Mouse (Mus musculus): ENCODE results near the gene Foxo3. TPM values are rescaled to one million over a fixed set of nuclear protein-coding genes. Genes with fewer than 3 reads are reported as not detected.

The Foxo3 gene
- polyA plus RNA-seq, 1 experiment from 2014 or later: 3.6 TPM

DNA sequence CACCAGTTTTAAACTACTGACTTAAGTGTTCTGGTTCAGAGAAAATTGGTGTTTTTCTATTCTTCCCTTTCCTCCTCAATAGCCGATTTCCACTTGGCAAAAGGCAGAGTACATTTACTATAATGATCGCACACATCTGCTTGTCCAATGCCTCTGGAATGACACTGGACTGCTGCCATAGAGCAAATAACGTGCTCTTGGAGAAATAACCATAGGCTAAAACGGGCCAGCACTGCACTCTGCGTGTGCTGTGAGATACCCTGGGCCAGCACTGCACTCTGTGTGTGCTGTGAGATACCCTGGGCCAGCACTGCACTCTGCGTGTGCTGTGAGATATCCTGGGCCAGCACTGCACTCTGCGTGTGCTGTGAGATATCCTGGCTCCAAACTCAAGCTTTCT, 65.1 kb downstream of the Foxo3 start:
- Histone ChIP-seq H3K27ac (replicated peaks) (no peak overlapping the region), H3K4me2 (replicated peaks) (no peak overlapping the region), H3K27me3 (no peaks in the 10 kb centered on the region), H3K9me3 (0 out of 2 replicates have a peak, but pooled peaks cover 2% of the 10 kb centered on the region), H3K4me3 (no peak overlapping the region), H3K4me1 (0 out of 2 replicates have a peak, but pooled peaks cover 6% of the 10 kb centered on the region), H3K36me3 (no peaks in the 10 kb centered on the region), H3K9ac (replicated peaks) (no peak overlapping the region)
- no peak for ATAC-seq (ENCODE audit: low FRiP score, low read depth)
- WGBS: 93% methylated on average over 7 of the region's 7 CpGs

DNA sequence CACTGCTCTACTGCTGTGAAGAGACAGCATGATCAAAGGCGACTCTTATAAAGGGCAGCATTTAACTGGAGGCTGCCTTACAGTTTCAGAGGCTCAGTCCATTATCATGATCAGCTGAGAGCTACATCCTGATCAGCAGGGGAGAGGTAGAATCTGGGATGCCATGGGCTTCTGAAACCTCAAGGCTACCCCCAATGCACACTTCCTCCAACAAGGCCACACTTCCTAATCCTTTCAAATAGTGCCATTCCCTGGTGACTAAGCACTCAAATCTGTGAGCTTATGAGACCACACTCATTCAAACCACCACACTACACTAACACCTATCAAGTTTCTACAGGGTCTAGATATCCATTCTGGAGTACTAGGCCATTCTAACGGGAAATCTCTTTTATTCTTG, 65.9 kb downstream of the Foxo3 start:
- H3K4me2 ChIP-seq (replicated peaks): no peak overlapping the region
- no peak overlapping the region for H3K9ac ChIP-seq (replicated peaks)
- no peaks in the 10 kb centered on the region for H3K36me3 ChIP-seq
- H3K27me3 ChIP-seq: no peaks in the 10 kb centered on the region
- H3K4me1 ChIP-seq: 0 out of 2 replicates have a peak, but pooled peaks cover 6% of the 10 kb centered on the region
- no peak for ATAC-seq (ENCODE audit: low FRiP score, low read depth)
- no peak overlapping the region for H3K4me3 ChIP-seq
- 75% methylated on average over 2 of the region's 2 CpGs for WGBS
- H3K27ac ChIP-seq (replicated peaks): no peak overlapping the region
- 0 out of 2 replicates have a peak, but pooled peaks cover 2% of the 10 kb centered on the region for H3K9me3 ChIP-seq

DNA sequence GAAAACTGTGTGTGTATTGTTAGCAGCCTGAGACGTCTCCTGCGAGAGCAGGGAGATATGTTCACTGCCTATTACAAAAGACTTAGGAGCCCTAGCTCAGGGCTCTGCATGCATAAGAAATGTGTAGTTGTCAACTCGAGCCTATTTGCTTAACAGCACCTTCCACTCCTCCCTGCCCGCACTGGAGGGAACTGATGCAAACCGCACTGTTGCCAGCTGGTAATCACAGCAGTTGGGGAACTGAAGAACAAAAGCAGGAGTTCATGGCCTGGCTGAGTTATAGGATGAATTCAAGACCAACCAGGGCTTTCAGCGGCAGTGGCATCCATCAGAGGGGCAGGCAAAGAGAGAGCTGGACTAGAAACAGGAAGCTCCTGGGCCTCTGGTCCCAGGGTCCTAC, 66.7 kb downstream of the Foxo3 start:
- no peak overlapping the region for H3K4me2 ChIP-seq (replicated peaks)
- H3K27ac ChIP-seq (replicated peaks): no peak overlapping the region
- H3K4me1 ChIP-seq: 0 out of 2 replicates have a peak, but pooled peaks cover 6% of the 10 kb centered on the region
- H3K4me3 ChIP-seq: no peak overlapping the region
- 0 out of 2 replicates have a peak, but pooled peaks cover 2% of the 10 kb centered on the region for H3K9me3 ChIP-seq
- no peaks in the 10 kb centered on the region for H3K27me3 ChIP-seq
- ATAC-seq (ENCODE audit: low FRiP score, low read depth): no peak
- H3K9ac ChIP-seq (replicated peaks): no peak overlapping the region
- no peaks in the 10 kb centered on the region for H3K36me3 ChIP-seq
- 54% methylated on average over 6 of the region's 6 CpGs for WGBS

DNA sequence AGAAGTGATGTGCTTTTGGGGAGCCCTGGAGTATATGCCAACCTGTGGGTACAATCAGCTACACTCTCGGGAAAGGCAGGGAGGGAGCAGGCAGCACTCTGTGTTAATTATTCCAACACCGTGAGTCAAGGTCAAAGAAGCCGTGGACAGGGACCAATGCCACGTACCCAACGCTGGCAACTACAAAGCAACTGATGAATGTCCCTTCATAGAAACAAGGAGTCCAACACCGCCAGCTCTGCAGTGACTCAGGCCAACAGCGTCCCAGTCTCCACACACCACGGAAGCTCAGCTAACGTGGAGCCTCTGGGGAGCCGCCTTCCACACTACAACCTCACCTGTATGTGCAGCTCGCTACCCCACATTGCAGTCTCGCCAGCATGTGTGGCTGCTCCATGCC, 68.9 kb downstream of the Foxo3 start:
- Histone ChIP-seq H3K27ac (replicated peaks) (no peak overlapping the region), H3K4me1 (0 out of 2 replicates have a peak, but pooled peaks cover 6% of the 10 kb centered on the region), H3K27me3 (no peaks in the 10 kb centered on the region), H3K4me2 (replicated peaks) (no peak overlapping the region), H3K36me3 (no peaks in the 10 kb centered on the region), H3K4me3 (no peak overlapping the region), H3K9me3 (0 out of 2 replicates have a peak, but pooled peaks cover 2% of the 10 kb centered on the region), H3K9ac (replicated peaks) (no peak overlapping the region)
- no peak for ATAC-seq (ENCODE audit: low FRiP score, low read depth)
- whole genome bisulfite sequencing: 95% methylated on average over 12 of the region's 12 CpGs

DNA sequence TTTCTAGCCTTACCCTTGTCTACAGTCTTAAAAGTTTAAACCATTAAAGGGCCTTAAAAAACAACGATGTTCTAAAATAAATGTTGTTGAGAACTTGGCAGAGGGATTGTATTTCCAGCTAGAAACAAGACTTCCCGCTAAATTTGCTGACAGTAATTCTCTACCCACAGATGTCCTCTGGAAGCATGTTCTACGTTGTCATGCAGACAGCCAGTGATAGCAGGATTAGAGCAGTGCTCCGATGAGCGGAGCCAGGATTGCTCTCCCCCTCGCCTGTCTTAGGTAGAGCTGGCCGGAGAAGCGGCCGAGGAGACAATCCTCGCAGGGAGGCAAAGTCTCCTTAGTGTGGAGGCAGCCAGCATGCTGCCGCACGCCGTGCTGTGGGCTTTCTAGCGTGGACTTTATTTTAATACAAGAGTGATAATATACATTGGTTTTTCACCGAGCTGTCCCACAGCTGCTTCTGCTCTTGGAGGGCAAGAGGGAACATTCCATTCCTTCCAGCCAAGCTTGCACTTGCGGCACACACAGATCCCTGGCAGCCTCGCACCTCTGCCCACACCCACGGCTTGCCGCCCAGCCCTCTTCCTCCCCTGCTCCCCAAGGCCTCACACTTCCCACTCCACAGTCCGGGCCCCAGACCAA, 71.7 kb downstream of the Foxo3 start:
- 0 out of 2 replicates have a peak, but pooled peaks cover 3% of the 10 kb centered on the region for H3K4me1 ChIP-seq
- H3K9me3 ChIP-seq: 0 out of 2 replicates have a peak, but pooled peaks cover 2% of the 10 kb centered on the region
- 84% methylated on average over 20 of the region's 20 CpGs for WGBS
- H3K27me3 ChIP-seq: no peaks in the 10 kb centered on the region
- ATAC-seq (ENCODE audit: low FRiP score, low read depth): no peak
- H3K36me3 ChIP-seq: no peaks in the 10 kb centered on the region
- H3K9ac ChIP-seq (replicated peaks): no peak overlapping the region
- no peak overlapping the region for H3K27ac ChIP-seq (replicated peaks)
- no peak overlapping the region for H3K4me2 ChIP-seq (replicated peaks)
- no peak overlapping the region for H3K4me3 ChIP-seq

DNA sequence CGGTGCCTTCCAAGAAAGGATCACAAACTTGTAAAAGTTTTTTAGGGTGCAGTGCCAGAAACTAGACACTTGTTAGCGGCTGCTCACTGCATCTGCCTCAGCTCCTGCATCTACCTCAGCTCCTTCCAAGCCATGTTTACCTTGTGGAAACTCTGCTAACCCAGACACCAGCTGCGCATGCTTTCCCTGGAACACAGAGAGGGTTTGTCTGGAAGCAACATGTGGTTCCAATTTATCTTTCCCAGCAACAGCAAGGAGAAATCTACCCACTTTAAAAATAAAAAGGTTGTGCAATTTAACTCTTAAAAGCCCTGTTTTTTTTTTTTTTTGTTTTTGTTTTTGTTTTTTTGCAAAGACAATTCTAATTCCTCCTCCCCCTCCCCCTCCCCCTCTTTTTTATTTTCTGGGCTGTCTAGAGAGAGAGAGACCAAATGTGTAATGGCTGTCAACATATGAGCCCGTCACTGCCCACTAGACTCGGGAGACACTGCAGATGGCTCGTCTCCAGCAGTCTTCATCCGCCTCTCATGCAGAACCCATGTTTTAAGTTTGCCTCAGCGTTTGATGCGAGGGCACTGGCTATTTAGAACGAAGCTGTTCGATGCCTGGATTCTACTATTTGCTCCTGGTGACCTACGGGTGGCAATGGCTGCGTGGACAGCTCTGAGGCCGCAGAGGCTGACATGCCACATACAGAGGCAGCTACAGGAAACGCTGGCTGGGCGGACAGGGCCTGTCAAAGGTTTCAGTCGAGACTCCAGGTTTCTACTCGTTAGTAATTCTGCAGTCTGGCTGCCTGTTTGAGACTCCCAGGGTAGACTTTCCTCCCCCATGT, 73.0 kb downstream of the Foxo3 start:
- 83% methylated on average over 18 of the region's 18 CpGs for WGBS

DNA sequence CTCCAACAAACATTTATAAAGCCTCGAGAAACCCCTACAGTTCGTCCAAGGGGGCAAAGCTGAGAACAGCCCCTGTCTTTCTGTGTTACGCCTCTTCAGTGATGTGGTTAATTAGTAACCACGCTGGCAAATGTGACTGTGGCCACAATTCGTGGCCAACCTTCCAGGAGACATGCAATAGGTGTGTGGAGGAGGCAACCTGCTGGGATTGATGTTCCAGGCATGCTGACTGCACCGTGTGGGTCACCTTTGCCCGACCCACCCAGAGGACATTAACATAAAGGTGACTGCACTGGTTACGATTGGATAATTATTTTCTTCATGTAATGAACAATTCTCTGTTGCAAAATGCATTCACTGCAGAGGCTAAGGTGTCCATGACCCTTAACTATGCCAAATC, 74.0 kb downstream of the Foxo3 start:
- no peak overlapping the region for H3K27ac ChIP-seq (replicated peaks)
- no peaks in the 10 kb centered on the region for H3K27me3 ChIP-seq
- H3K4me3 ChIP-seq: no peak overlapping the region
- peaks cover 3% of the 10 kb centered on the region; the same call in 1 of the 2 replicates for H3K4me1 ChIP-seq
- no peaks in the 10 kb centered on the region for H3K9me3 ChIP-seq
- no peak overlapping the region for H3K9ac ChIP-seq (replicated peaks)
- H3K36me3 ChIP-seq: peaks cover 1% of the 10 kb centered on the region
- ATAC-seq (ENCODE audit: low FRiP score, low read depth): no peak
- no peak overlapping the region for H3K4me2 ChIP-seq (replicated peaks)
- WGBS: 91% methylated on average over 8 of the region's 8 CpGs

More for the DNA sequence above, 73.0 kb downstream of the Foxo3 start:
- Histone ChIP-seq H3K36me3 (no peaks in the 10 kb centered on the region), H3K9me3 (0 out of 2 replicates have a peak, but pooled peaks cover 2% of the 10 kb centered on the region), H3K4me1 (peaks cover 3% of the 10 kb centered on the region; the same call in 1 of the 2 replicates), H3K9ac (replicated peaks) (no peak overlapping the region), H3K4me2 (replicated peaks) (no peak overlapping the region), H3K4me3 (no peak overlapping the region), H3K27me3 (no peaks in the 10 kb centered on the region), H3K27ac (replicated peaks) (no peak overlapping the region)
- no peak for ATAC-seq (ENCODE audit: low FRiP score, low read depth)

DNA sequence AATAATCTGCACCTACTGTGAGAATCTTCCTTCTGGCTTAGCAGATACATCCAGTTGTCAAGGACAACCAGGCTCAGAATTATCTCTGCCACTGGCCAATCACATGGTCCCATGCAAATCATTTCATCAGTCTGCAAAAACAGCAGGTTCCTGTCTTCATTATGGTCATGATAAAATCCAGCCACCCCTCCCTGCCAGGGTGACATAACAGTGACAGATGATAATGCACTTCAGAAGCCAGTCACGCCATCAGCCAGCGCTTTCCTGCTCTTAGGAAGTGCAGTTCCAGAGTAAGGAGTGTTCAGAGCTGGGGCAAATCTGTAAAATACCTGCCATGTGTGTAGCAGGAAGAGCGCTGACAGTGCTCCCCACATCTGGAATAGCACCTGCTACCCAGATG, 77.1 kb downstream of the Foxo3 start:
- H3K27me3 ChIP-seq: no peaks in the 10 kb centered on the region; the same call in 1 of the 2 replicates
- H3K4me3 ChIP-seq: no peak overlapping the region
- no peak overlapping the region for H3K4me2 ChIP-seq (replicated peaks)
- peaks cover 14% of the 10 kb centered on the region for H3K36me3 ChIP-seq
- peaks cover 3% of the 10 kb centered on the region; the same call in 1 of the 2 replicates for H3K4me1 ChIP-seq
- whole genome bisulfite sequencing: 72% methylated on average over 3 of the region's 3 CpGs
- no peaks in the 10 kb centered on the region for H3K9me3 ChIP-seq
- no peak for ATAC-seq (ENCODE audit: low FRiP score, low read depth)
- H3K27ac ChIP-seq (replicated peaks): no peak overlapping the region
- no peak overlapping the region for H3K9ac ChIP-seq (replicated peaks)

DNA sequence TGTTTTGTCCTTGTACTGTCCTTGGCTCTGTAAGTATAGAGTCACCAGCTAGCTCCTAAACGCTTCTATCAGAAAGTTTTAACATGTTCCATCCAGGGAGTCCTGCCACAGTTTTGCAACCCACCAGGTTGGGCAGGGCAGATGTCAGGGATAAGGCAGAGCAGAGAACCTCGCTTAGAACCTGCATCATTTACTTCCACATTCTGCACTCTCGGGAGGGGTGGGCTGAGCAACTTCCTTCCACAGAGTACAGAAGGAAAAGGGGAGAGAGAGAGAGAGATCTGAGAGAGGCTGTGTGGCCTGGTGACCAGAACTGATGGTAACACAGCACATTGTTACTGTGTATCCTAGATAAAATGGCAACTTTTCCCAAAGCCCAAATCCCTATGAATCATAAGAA, 77.9 kb downstream of the Foxo3 start:
- H3K9ac ChIP-seq (replicated peaks): no peak overlapping the region
- no peak overlapping the region for H3K4me3 ChIP-seq
- H3K4me1 ChIP-seq: peaks cover 5% of the 10 kb centered on the region; the same call in 1 of the 2 replicates
- no peak overlapping the region for H3K27ac ChIP-seq (replicated peaks)
- WGBS: 83% methylated on average over 3 of the region's 3 CpGs
- H3K4me2 ChIP-seq (replicated peaks): no peak overlapping the region
- no peak for ATAC-seq (ENCODE audit: low FRiP score, low read depth)
- no peaks in the 10 kb centered on the region; the same call in 1 of the 2 replicates for H3K27me3 ChIP-seq
- H3K9me3 ChIP-seq: no peaks in the 10 kb centered on the region
- H3K36me3 ChIP-seq: peaks cover 14% of the 10 kb centered on the region

DNA sequence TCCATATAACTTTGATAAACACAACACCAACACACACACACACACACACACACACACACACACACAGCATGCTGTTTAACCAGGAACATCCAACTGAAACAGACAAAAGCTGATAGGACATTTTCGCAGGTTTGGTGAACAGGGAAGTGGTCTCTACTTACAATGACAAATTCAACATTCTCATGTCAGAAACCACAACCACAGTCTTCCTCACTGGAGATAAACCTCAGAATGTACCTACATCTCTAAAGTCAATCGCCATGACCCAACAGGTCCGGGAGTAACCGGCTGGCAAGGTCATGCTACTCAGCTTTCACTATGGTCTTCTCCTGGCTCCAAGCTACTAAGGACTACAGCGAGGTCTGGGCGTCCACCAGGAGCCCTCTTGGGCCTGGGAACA, 81.8 kb downstream of the Foxo3 start:
- H3K27me3 ChIP-seq: peaks cover 16% of the 10 kb centered on the region
- H3K27ac ChIP-seq (replicated peaks): no peak overlapping the region
- H3K4me3 ChIP-seq: no peak overlapping the region
- H3K9me3 ChIP-seq: no peaks in the 10 kb centered on the region
- H3K36me3 ChIP-seq: peaks cover 14% of the 10 kb centered on the region
- 90% methylated on average over 6 of the region's 6 CpGs for WGBS
- no peak for ATAC-seq (ENCODE audit: low FRiP score, low read depth)
- no peak overlapping the region for H3K9ac ChIP-seq (replicated peaks)
- H3K4me1 ChIP-seq: peaks cover 11% of the 10 kb centered on the region
- no peak overlapping the region for H3K4me2 ChIP-seq (replicated peaks)

DNA sequence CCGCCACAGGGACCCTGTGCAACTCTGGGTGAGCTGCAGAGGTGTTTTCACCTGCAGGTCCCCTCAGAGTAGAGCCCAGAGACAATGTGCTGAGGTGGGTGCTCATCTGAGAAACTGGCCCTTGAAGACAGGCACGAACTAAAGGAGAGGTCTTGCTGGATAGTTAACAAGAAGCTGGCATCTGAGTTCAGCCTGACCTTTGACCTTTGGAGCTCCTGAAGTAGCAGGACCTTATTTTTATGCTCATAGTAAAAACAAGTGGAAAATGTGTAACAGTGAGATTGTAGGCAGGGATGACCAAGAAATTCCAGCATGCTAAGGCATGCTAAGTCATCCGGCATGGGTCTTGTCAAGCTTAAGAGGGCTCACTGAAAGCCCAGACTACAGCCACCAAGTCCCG, 82.6 kb downstream of the Foxo3 start:
- no peaks in the 10 kb centered on the region for H3K9me3 ChIP-seq
- WGBS: 84% methylated on average over 4 of the region's 4 CpGs
- no peak for ATAC-seq (ENCODE audit: low FRiP score, low read depth)
- H3K4me3 ChIP-seq: no peak overlapping the region
- peaks cover 14% of the 10 kb centered on the region for H3K36me3 ChIP-seq
- no peak overlapping the region for H3K27ac ChIP-seq (replicated peaks)
- peaks cover 10% of the 10 kb centered on the region for H3K4me1 ChIP-seq
- H3K4me2 ChIP-seq (replicated peaks): no peak overlapping the region
- no peak overlapping the region for H3K9ac ChIP-seq (replicated peaks)
- H3K27me3 ChIP-seq: peaks cover 18% of the 10 kb centered on the region

DNA sequence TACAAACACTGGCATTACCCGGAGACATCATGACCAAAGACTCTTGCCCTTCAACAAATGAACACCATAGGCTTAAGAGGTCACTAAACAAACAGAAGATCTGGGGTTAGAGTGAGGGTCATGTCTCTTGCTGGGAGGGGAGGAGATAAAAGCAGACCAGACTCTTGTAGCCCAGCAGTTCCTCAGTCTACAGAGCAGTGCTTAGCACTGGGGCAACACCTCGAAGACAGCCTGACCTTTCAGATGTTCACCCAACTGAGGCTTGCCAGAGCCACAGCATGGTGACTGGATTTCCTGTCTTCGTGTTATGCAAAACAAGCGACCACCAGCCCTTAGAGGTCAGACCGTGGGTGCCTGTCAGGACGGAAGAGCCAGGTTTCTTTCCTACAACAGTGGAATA, 83.6 kb downstream of the Foxo3 start:
- Histone ChIP-seq H3K36me3 (peaks cover 14% of the 10 kb centered on the region), H3K4me1 (peaks cover 20% of the 10 kb centered on the region), H3K9ac (replicated peaks) (no peak overlapping the region), H3K27ac (replicated peaks) (no peak overlapping the region), H3K4me2 (replicated peaks) (no peak overlapping the region), H3K9me3 (no peaks in the 10 kb centered on the region), H3K27me3 (peaks cover 18% of the 10 kb centered on the region), H3K4me3 (no peak overlapping the region)
- WGBS: 16% methylated on average over 6 of the region's 6 CpGs
- no peak for ATAC-seq (ENCODE audit: low FRiP score, low read depth)
